Mouse (Mus musculus): ENCODE results near the gene Prdm1. TPM values are rescaled to one million over a fixed set of nuclear protein-coding genes. Genes with fewer than 3 reads are reported as not detected.

Gene Prdm1
- polyA plus RNA-seq, 1 experiment from 2014 or later: 1.9 TPM

DNA sequence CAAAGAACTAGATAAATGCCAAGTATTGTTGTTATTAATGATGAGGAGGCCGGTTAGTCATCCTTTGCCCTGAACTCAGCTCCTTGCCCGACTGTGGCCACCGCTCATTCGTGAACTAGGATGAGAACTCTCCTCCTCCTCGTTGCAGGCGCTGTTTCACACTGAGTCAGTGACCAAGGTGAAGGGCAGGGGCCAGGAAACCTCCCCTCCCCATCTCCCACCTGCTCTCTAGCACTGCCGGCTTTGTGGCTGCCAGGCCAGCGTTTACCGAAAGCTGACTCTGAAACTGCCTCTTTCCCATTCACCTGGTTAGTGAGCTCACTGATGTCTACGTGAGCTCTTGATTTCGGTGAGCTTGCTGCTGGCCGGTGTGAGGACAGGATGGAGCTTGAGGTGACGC lies 127.7 kb downstream of the Prdm1 start:
- no peaks in the 10 kb centered on the region for H3K4me1 ChIP-seq (ENCODE audit: control insufficient read depth, insufficient read depth, low read length)
- H3K9me3 ChIP-seq (replicated peaks; ENCODE audit: control insufficient read depth, low read length): no peaks in the 10 kb centered on the region
- ATAC-seq (replicated peaks; ENCODE audit: insufficient number of reproducible peaks, low FRiP score, low TSS enrichment, low read depth) (no peak), DNase-seq (ENCODE audit: low spot score) (no peak)
- H3K9ac ChIP-seq (replicated peaks; ENCODE audit: low read length): no peak overlapping the region
- H3K27me3 ChIP-seq (ENCODE audit: control insufficient read depth, insufficient read depth, low read length): no peaks in the 10 kb centered on the region
- no peak overlapping the region for H3K4me2 ChIP-seq (ENCODE audit: low read depth, low read length)
- 57% methylated on average over 13 of the region's 13 CpGs for WGBS
- H3K4me3 ChIP-seq (ENCODE audit: low read depth, low read length): no peak overlapping the region
- no peaks in the 10 kb centered on the region for H3K36me3 ChIP-seq (replicated peaks; ENCODE audit: control insufficient read depth, insufficient read depth, low read depth, low read length)
- no peak overlapping the region for H3K27ac ChIP-seq (replicated peaks; ENCODE audit: low read depth, low read length)

DNA sequence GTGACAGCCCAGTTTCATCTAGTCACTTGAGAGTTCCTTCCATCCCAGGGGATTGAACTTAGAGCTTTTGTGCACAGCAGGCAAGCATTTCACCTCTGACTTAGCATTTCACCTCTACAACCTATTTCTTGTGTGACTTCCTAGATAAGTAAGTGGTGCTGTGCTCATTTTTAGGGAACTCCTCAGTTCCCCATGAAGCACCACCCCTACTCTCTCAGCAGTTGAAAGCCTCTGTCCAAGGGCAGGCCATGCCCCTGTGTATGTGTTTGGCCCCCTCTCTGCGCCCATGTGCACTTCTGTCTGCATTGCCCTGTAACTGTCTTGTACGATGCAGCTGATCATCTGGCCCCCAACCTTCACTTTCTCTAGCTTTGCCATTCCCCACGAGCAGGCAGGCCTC lies 128.2 kb downstream of the Prdm1 start:
- no peaks in the 10 kb centered on the region for H3K27me3 ChIP-seq (ENCODE audit: control insufficient read depth, insufficient read depth, low read length)
- WGBS: 66% methylated on average over 3 of the region's 3 CpGs
- H3K27ac ChIP-seq (replicated peaks; ENCODE audit: low read depth, low read length): no peak overlapping the region
- DNase-seq (ENCODE audit: low spot score) (no peak), ATAC-seq (replicated peaks; ENCODE audit: insufficient number of reproducible peaks, low FRiP score, low TSS enrichment, low read depth) (no peak)
- no peaks in the 10 kb centered on the region for H3K4me1 ChIP-seq (ENCODE audit: control insufficient read depth, insufficient read depth, low read length)
- H3K9ac ChIP-seq (replicated peaks; ENCODE audit: low read length): no peak overlapping the region
- H3K36me3 ChIP-seq (replicated peaks; ENCODE audit: control insufficient read depth, insufficient read depth, low read depth, low read length): no peaks in the 10 kb centered on the region
- H3K4me2 ChIP-seq (ENCODE audit: low read depth, low read length): no peak overlapping the region
- no peaks in the 10 kb centered on the region for H3K9me3 ChIP-seq (replicated peaks; ENCODE audit: control insufficient read depth, low read length)
- H3K4me3 ChIP-seq (ENCODE audit: low read depth, low read length): no peak overlapping the region

DNA sequence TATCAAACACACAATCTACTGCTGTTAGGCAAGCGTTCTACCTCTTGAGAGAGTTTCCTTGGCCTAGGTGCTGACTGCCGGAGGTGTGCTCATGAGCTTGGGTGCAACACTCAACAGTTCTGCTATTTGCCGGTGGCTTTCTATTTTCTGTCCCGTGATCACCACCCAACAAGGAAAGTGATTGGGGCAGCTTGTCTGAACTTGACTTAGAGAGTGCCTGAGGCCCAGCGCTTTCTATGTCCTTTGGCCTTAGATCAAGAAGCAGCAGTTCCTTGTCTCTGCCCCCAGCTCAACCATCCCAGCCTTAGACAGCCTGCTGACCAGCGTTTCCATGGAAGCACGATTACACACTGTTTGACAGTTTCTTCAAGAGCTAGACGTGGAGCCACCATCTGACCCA lies 135.4 kb downstream of the Prdm1 start:
- 85% methylated on average over 8 of the region's 8 CpGs for WGBS
- no peak for ATAC-seq (replicated peaks; ENCODE audit: insufficient number of reproducible peaks, low FRiP score, low TSS enrichment, low read depth)

DNA sequence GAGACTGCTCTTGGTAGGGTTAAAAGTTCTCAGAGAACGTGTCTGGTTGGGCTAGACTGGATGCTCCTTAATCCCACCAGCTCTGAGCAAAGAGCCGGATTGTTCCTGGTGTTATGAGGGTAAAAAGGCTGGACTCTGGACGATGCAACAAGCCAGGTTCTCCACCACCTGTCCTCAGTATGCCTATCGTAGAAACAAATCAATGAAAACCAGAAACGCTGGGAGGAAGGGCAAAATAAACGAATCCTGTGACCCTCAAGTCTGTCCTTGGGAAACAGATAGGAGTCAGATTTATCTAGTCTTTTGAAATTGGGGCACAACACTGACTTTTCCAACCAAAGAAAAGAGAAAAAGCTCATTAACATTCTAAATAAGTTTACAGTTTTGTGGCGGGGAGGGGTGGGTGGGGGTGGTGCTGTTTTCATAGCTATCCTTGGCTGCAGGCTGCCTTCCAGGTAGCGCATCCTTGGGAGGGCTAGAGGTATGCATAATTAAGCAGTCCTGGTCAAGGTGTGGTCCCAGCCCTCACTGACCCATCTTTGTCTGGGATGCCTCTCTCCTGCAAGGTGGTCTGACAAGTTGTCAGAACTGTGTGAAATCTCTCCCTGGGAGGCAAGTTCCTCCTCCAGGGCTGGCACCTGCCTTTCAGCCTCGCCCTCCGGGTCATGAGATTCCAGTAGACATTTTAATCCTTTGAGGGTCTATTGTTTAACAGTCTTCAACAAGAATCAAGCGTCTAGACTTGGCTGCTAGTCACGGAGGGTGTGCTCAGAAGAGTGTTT lies 136.6 kb downstream of the Prdm1 start:
- Histone ChIP-seq H3K27me3 (ENCODE audit: control insufficient read depth, insufficient read depth, low read length) (no peaks in the 10 kb centered on the region), H3K4me2 (ENCODE audit: low read depth, low read length) (no peak overlapping the region), H3K4me3 (ENCODE audit: low read depth, low read length) (no peak overlapping the region), H3K27ac (replicated peaks; ENCODE audit: low read depth, low read length) (no peak overlapping the region), H3K9ac (replicated peaks; ENCODE audit: low read length) (no peak overlapping the region), H3K36me3 (replicated peaks; ENCODE audit: control insufficient read depth, insufficient read depth, low read depth, low read length) (no peaks in the 10 kb centered on the region), H3K9me3 (replicated peaks; ENCODE audit: control insufficient read depth, low read length) (no peaks in the 10 kb centered on the region), H3K4me1 (ENCODE audit: control insufficient read depth, insufficient read depth, low read length) (no peaks in the 10 kb centered on the region)
- 45% methylated on average over 12 of the region's 12 CpGs for WGBS
- ATAC-seq (replicated peaks; ENCODE audit: insufficient number of reproducible peaks, low FRiP score, low TSS enrichment, low read depth) (no peak), DNase-seq (ENCODE audit: low spot score) (no peak)

More for the DNA sequence above, 135.4 kb downstream of the Prdm1 start:
- H3K9me3 ChIP-seq (replicated peaks; ENCODE audit: control insufficient read depth, low read length): no peaks in the 10 kb centered on the region
- H3K4me2 ChIP-seq (ENCODE audit: low read depth, low read length): no peak overlapping the region
- no peaks in the 10 kb centered on the region for H3K4me1 ChIP-seq (ENCODE audit: control insufficient read depth, insufficient read depth, low read length)
- H3K36me3 ChIP-seq (replicated peaks; ENCODE audit: control insufficient read depth, insufficient read depth, low read depth, low read length): no peaks in the 10 kb centered on the region
- no peaks in the 10 kb centered on the region for H3K27me3 ChIP-seq (ENCODE audit: control insufficient read depth, insufficient read depth, low read length)
- no peak overlapping the region for H3K4me3 ChIP-seq (ENCODE audit: low read depth, low read length)
- H3K9ac ChIP-seq (replicated peaks; ENCODE audit: low read length): no peak overlapping the region
- no peak overlapping the region for H3K27ac ChIP-seq (replicated peaks; ENCODE audit: low read depth, low read length)
- DNase-seq (ENCODE audit: low spot score): no peak

GRCm38 (mm10) chr10:44390286-44390685 lies 138.0 kb downstream of the Prdm1 start:
- H3K9me3 ChIP-seq (replicated peaks; ENCODE audit: control insufficient read depth, low read length): no peaks in the 10 kb centered on the region
- H3K27me3 ChIP-seq (ENCODE audit: control insufficient read depth, insufficient read depth, low read length): no peaks in the 10 kb centered on the region
- H3K9ac ChIP-seq (replicated peaks; ENCODE audit: low read length): no peak overlapping the region
- H3K4me2 ChIP-seq (ENCODE audit: low read depth, low read length): no peak overlapping the region
- H3K36me3 ChIP-seq (replicated peaks; ENCODE audit: control insufficient read depth, insufficient read depth, low read depth, low read length): no peaks in the 10 kb centered on the region
- ATAC-seq (replicated peaks; ENCODE audit: insufficient number of reproducible peaks, low FRiP score, low TSS enrichment, low read depth) (no peak), DNase-seq (ENCODE audit: low spot score) (no peak)
- WGBS: 82% methylated on average over 5 of the region's 5 CpGs
- H3K4me3 ChIP-seq (ENCODE audit: low read depth, low read length): no peak overlapping the region
- H3K27ac ChIP-seq (replicated peaks; ENCODE audit: low read depth, low read length): no peak overlapping the region
- no peaks in the 10 kb centered on the region for H3K4me1 ChIP-seq (ENCODE audit: control insufficient read depth, insufficient read depth, low read length)

DNA sequence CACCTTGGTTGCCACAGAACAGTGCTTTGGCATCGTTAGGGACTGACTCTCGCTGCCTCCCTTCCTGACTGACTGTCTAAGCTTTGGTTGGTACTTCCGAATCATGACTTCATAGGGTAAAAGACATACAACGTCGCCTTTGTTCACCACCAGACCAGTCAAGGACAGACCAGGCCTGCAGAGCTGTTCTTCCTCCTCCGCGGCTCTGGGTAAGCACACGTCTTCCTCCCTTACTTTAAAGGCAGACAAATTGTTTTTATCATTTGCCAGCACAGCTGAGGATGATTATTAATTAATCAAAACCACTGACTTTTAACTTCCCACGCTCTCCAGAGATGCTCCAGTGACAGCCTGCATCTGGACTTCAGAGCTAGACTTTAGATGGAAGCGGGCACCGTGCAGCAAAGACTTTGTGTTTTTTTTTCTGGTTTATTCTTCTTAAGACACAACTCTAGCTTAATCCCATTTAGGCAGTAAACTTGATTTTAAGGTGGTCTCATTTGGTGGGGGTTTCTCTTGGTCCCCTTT lies 139.5 kb downstream of the Prdm1 start:
- no peak overlapping the region for H3K27ac ChIP-seq (replicated peaks; ENCODE audit: low read depth, low read length)
- DNase-seq (ENCODE audit: low spot score) (no peak), ATAC-seq (replicated peaks; ENCODE audit: insufficient number of reproducible peaks, low FRiP score, low TSS enrichment, low read depth) (no peak)
- H3K9ac ChIP-seq (replicated peaks; ENCODE audit: low read length): no peak overlapping the region
- 57% methylated on average over 11 of the region's 11 CpGs for WGBS
- no peak overlapping the region for H3K4me3 ChIP-seq (ENCODE audit: low read depth, low read length)
- H3K4me2 ChIP-seq (ENCODE audit: low read depth, low read length): no peak overlapping the region
- no peaks in the 10 kb centered on the region for H3K27me3 ChIP-seq (ENCODE audit: control insufficient read depth, insufficient read depth, low read length)
- no peaks in the 10 kb centered on the region for H3K9me3 ChIP-seq (replicated peaks; ENCODE audit: control insufficient read depth, low read length)
- H3K36me3 ChIP-seq (replicated peaks; ENCODE audit: control insufficient read depth, insufficient read depth, low read depth, low read length): no peaks in the 10 kb centered on the region
- H3K4me1 ChIP-seq (ENCODE audit: control insufficient read depth, insufficient read depth, low read length): no peaks in the 10 kb centered on the region
